Mouse (Mus musculus) embryo, embryonic 11.5 days (tissue): ENCODE measurements around the gene Dmc1.
A peak's percentile ranks its signal among the peaks of the same experiment; 100 is the strongest.

Experiments used
- DNase-seq: peaks from one replicate; pipeline ENCODE4 v3.0.0-alpha.2; 2012; ENCODE audit warnings: low read depth, low spot score

Gene Dmc1

DNA sequence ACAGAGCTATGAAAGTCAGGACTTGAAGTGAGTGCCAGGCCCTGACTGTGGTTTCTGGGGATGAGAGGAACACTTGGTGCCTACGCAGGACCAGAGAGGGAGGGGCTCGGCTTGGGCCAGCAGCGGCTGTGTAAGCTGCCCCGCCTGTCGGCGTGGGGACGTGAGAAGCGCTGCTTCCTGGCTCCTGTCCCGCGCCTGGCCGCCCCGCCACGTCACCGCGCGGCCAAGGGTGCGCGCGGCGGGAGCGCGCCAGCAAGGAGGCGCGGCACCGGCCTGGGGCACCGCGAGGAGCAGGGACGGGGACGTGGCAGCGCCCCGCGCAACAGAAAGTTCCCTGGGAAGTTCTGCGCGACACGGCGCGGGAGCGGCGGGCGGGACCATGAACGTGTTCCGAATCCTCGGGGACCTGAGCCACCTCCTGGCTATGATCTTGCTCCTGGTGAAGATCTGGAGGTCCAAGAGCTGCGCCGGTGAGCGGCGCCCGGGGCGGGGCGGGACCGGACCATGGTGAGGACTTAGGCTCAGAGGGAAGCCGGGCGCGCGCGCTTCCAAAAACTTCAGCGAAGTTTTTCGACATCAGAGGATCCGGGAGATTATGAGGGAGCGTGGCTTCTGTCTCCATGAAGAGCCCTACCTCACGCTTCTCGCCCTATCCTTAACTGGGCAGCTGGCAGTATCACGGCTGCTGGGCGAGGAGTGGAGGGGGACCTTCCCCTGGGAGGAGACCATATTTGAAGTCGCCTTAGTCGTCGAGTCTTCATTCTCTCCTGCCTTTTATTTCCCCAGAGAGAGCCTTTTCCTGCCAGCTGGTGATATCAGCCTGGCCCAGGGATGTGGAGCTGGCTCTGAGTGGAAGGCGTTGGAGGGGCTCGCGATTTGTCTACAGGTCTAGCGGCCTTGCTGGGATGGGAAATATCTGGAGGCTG is 88.5 kb downstream of the Dmc1 start, which contains the start of gene Kdelr3:
Kdelr3 (plus strand) TSS at position 241 of the 926 bp plus-strand sequence.
- DNase-seq: peak; percentile 51

DNA sequence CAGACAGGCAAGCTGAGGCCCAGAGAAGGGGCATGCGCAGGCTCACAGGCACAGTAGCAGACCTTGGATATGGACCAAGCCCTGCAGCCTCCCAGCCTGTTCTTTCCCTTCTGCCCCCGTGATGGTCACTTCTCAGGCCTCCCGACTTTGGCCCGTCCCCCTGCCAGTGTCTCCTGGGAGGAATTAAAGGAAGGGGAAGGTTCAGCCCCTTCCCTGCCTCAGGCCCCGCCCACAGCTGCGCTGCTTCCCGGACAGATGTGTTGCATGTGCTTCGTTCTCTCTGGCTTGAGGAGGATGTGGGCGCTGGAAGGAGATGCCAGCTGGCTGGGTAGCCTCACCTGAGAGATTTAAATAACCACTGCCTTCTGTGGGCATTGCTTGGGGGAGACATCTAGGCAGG is 91.0 kb downstream of the Dmc1 start:
- no peak for DNase-seq

DNA sequence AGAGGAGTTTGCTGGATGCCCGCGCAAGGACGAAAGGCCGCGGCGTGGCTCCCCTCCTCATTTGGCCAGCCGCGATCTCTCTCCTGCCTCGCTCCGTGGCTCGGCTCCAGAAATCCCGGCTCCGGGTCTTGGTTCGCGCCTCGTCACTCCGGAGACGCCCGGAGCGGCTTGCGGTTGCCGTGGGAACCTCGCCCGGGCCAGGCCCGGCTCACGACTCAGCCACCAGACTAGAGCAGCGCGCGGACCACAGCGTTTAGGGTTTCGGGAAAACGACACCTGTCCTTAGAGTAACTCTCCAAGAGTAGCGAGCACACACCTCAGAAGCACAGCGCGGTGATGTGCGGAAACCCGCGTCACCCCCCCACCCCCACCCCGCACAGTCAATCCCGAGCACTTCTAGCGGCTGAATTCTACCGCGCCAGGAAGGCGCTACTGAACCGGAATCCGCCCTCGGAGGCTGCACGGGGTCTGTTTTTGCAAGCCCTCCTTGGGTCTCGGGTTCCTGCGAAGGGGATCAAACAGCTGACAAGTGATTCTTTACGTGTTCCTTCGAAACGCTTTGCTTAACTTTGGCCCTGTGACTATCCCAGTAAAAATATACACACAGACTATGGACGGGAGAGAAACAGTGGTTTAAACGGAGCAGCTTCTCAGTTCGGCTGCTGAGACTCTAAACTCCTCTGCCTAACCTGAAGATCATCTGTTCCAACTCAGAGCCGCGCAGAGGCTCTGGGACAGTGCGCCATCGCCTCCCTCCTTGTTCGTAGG is 93.2 kb downstream of the Dmc1 start:
- DNase-seq: peak; percentile 64
